Mouse (Mus musculus) liver, embryonic 14.5 days (tissue): ENCODE results near the gene Capns1. TPM values are rescaled to one million over a fixed set of nuclear protein-coding genes. Genes with fewer than 3 reads are reported as not detected.
"Not testable (repeated sequence)": the region's sequence is repeated elsewhere in the genome, so short reads cannot be mapped to it uniquely, and the experiment has no call there.

Experiments
- ATAC-seq: fragments of 200-750 bp; cut with Nextera tagmentation; 2 replicates; pipeline ENCODE4 v1.8.0; 2017; ENCODE audit warnings: moderate number of reproducible peaks, mild to moderate bottlenecking, moderate library complexity; ENCODE audit not compliant: insufficient read depth
- DNase-seq, 3 experiments: peaks; one replicate each; pipeline ENCODE4 v3.0.0-alpha.2; 2012 to 2013; ENCODE audit warnings: low read depth in 3 of 3, low spot score in 3 of 3
- H3K27ac ChIP-seq: fragments of 300-500 bp; sonication (generic); 2 replicates; pipeline ENCODE4 v1.5.1; 2014; ENCODE audit warnings: moderate library complexity, mild to moderate bottlenecking, control low read depth, inconsistent platforms
- H3K27me3 ChIP-seq: fragments of 300-500 bp; sonication (generic); 2 replicates; pipeline ENCODE4 v1.6.1; 2014; ENCODE audit warnings: mild to moderate bottlenecking, low read length, moderate library complexity; ENCODE audit not compliant: control insufficient read depth, insufficient read depth
- H3K36me3 ChIP-seq: fragments of 300-500 bp; sonication (generic); replicated peaks from 2 replicates; pipeline ENCODE4 v1.6.1; 2014; ENCODE audit warnings: low read depth; ENCODE audit not compliant: control insufficient read depth, insufficient read depth
- H3K4me1 ChIP-seq, 2 experiments: fragments of 200-500 bp in 1 of 2; fragments of 300-500 bp in 1 of 2; sonication (generic) in 1 of 2; replicated peaks; 2 replicates each; pipeline ENCODE4 v1.6.1; 2012 to 2014; ENCODE audit warnings: antibody characterized with exemption in 1 of 2, inconsistent platforms in 1 of 2, low read length in 1 of 2; ENCODE audit not compliant: control insufficient read depth in 2 of 2, insufficient read depth in 2 of 2
- H3K4me2 ChIP-seq: fragments of 300-500 bp; sonication (generic); 2 replicates; pipeline ENCODE4 v1.6.1; 2014; ENCODE audit warnings: low read depth, mild to moderate bottlenecking, control low read depth, moderate library complexity
- H3K4me3 ChIP-seq, 2 experiments: fragments of 200-500 bp in 1 of 2; fragments of 300-500 bp in 1 of 2; sonication (generic) in 1 of 2; 2 replicates each; pipeline ENCODE4 v1.5.1; 2012 to 2014; ENCODE audit warnings: low read depth in 2 of 2, low read length in 2 of 2, mild to moderate bottlenecking in 2 of 2, control low read depth in 1 of 2, inconsistent platforms in 1 of 2, moderate library complexity in 1 of 2; ENCODE audit not compliant: insufficient read depth in 1 of 2
- H3K9ac ChIP-seq: fragments of 300-500 bp; sonication (generic); replicated peaks from 2 replicates; pipeline ENCODE4 v1.6.1; 2014; ENCODE audit warnings: mild to moderate bottlenecking, control low read depth, moderate library complexity
- H3K9me3 ChIP-seq: fragments of 300-500 bp; sonication (generic); 2 replicates; pipeline ENCODE4 v1.6.1; 2016; ENCODE audit warnings: low read length, mixed read lengths; ENCODE audit not compliant: control insufficient read depth
- CTCF ChIP-seq: IDR thresholded peaks from 2 replicates; pipeline ENCODE4 v1.5.1; 2016; ENCODE audit warnings: antibody characterized with exemption, low read depth, control low read depth
- EP300 ChIP-seq: IDR thresholded peaks from 2 replicates; pipeline ENCODE4 v1.6.1; 2016; ENCODE audit warnings: antibody characterized with exemption, low read depth
- whole genome bisulfite sequencing: fragments of 180-500 bp; shearing (Covaris S2); extraction: QIAGEN DNeasy Blood & Tissue Kit; methylation state at CpG from one replicate; pipeline ENCODE4 v1.1.7; 2014; ENCODE audit not compliant: insufficient replicate concordance; 5-methylcytosine and 5-hydroxymethylcytosine counted together
- polyA plus RNA-seq, 2 experiments: library from polyadenylated mRNA; depleted of rRNA in 1 of 2; stranded (reverse) in 1 of 2; unstranded in 1 of 2; fragments of >200 nt; fragmentation: Nextera tagmentation in 1 of 2; extraction: Ambion mirVana in 1 of 2; gene quantifications; 2 replicates each; pipeline versions ENCODE4 v1.2.1 to v1.2.3; 2012 to 2014

Capns1 gene
- polyA plus RNA-seq, 2 experiments, result 31.2 to 122 TPM

DNA sequence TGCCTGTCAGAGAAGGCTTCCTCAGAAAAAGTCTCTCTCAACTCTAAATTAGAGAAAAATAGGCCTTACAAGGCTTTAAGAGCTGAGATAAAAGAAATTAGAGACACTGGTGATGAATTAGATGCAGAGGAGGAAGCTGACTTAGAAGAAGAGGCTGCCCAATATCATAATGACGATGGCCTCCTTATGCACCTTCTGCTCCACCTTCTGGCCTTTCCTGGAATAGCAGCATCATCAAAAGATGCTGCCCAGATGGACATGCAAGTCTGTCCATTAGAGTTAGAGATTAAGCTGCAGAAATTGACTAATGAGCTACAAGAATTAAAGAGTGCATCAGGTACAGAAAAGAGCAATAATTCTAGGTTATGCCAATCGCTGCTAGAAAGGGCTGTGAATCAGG lies 6.8 kb upstream of the Capns1 start:
- H3K36me3 ChIP-seq, result no peaks in the 10 kb centered on the region
- peaks cover 0 to 6% of the 10 kb centered on the region in 2 experiments; a peak in 1 of 4 replicates for H3K4me1 ChIP-seq
- WGBS, result 2% methylated on average over 2 of the region's 2 CpGs
- H3K27ac ChIP-seq, result no peak overlapping the region
- H3K27me3 ChIP-seq, result no peaks in the 10 kb centered on the region
- peak; percentile 86 for TF ChIP-seq CTCF
- no peak for TF ChIP-seq EP300
- no peak for ATAC-seq
- H3K4me2 ChIP-seq, result no peak overlapping the region
- no peaks in the 10 kb centered on the region for H3K9me3 ChIP-seq
- no peak overlapping the region for H3K4me3 ChIP-seq
- peak in 2 of 3 experiments; percentile 46 to 47 for DNase-seq
- H3K9ac ChIP-seq, result no peak overlapping the region

DNA sequence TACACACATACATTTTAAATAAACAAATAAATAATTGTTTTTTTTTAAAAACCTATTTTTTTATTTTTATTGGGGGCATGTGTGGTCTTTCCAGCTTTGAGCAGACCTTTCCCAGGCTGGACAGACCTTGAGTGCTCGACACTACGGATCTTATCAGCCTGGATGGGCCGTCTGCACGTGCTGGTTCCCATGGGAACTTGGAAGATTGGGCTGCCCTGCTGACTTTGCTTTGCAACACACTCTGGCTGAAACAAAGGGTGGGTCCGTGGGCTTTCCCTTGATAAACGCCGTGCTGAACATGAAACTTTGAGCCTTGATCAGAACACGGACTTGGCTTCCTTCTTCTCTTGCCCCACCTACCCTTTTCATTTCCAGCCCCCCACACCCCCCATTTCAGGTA lies 5.8 kb upstream of the Capns1 start:
- Histone ChIP-seq H3K27ac (no peak overlapping the region), H3K4me1 (peaks cover 0 to 6% of the 10 kb centered on the region in 2 experiments; a peak in 1 of 4 replicates), H3K36me3 (no peaks in the 10 kb centered on the region), H3K9ac (no peak overlapping the region), H3K4me3 (no peak overlapping the region), H3K27me3 (no peaks in the 10 kb centered on the region), H3K9me3 (no peaks in the 10 kb centered on the region), H3K4me2 (0 out of 2 replicates have a peak overlapping the region, but pooled peaks have one; percentile 13)
- no peak for TF ChIP-seq CTCF
- TF ChIP-seq EP300, result no peak
- ATAC-seq (no peak), DNase-seq (no peak)
- 36% methylated on average over 8 of the region's 8 CpGs for whole genome bisulfite sequencing

DNA sequence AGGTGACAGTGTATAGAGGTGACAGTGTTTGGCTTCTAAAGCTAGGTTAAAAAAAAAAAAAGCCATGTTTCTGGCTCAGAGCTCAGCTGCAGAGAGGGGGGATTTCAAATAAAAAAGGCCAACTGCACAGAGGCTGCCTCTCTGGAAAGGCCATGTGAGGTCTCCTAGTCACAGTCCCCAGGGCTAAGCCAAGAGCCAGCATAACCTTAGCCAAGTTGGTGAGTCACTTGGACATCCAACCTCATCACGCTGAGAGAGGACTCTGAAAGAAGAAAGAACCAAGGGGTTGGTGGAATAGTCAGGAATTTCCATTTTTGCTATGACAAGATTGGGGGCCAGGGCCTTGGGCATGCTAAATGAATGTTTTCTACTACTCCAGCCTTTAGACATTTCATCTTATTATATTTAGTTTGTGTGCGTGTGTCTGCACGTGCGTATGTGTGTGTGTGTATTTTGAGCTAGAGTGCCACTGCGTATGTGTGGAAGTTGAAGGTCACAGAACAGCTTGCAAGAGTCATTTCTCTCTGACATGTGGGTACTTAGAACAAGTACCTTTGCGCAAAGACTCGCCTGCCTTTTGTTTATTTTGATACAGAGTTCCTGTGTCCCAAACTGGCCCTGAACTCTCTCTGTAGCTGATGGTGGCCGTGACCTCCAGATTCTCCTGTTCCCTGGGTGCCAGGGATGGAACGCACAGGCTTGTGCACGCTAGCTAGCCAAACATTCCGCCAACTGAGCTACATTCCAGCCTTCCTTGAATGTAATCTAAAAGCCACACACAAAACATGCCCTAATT lies 4.5 kb upstream of the Capns1 start:
- Histone ChIP-seq H3K27ac (no peak overlapping the region), H3K4me1 (peaks cover 0 to 6% of the 10 kb centered on the region in 2 experiments; a peak in 2 of 4 replicates), H3K9me3 (no peaks in the 10 kb centered on the region), H3K9ac (no peak overlapping the region), H3K4me2 (no peak overlapping the region), H3K27me3 (no peaks in the 10 kb centered on the region), H3K36me3 (no peaks in the 10 kb centered on the region), H3K4me3 (no peak overlapping the region)
- TF ChIP-seq CTCF (no peak), EP300 (no peak)
- ATAC-seq (no peak), DNase-seq (no peak)
- 73% methylated on average over 11 of the region's 11 CpGs for WGBS

DNA sequence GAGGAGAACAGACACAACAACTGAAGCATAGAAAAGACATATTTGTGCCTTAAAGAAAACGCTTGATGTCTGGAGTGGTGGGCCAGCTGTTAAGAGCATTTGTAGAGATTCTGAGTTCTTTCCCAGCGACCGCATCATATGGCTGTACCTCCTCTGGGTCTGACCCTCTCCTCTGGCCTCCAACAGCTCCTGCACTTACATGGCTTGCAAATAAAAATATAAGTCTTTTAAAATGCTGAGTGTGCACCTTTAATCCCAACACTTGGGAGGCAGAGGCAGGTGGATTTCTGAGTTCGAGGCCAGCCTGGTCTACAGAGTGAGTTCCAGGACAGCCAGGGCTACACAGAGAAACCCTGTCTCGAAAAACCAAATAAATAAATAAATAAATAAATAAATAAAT lies 2.0 kb upstream of the Capns1 start:
- H3K9me3 ChIP-seq, ATAC-seq, H3K27ac ChIP-seq, H3K27me3 ChIP-seq, H3K4me2 ChIP-seq, H3K4me3 ChIP-seq, DNase-seq, H3K36me3 ChIP-seq, H3K9ac ChIP-seq: not testable (repeated sequence)
- H3K4me1 ChIP-seq, result peaks cover 0 to 12% of the 10 kb centered on the region in 2 experiments; a peak in 2 of 4 replicates
- 72% methylated on average over 5 of the region's 5 CpGs for WGBS

DNA sequence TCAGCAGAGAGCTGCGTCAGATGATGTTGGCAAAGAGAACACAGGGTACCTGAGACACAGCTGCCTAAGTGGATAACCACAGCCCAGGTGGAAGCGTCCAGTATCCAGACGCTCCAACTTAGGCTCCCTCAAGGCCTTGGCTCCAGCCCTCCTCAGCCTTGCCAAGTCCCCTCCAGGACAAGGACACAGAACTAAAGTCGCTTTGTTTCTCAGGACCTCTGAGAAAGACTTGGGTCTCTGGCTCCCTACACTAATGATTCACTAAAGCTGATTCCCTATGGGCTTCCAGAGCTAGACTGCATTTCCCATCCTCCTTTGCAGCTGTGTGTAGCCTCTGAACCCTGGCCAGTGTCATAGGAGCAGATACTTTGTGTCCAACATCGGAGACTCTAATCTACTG lies 1.6 kb upstream of the Capns1 start:
- ATAC-seq (no peak), DNase-seq (no peak)
- no peaks in the 10 kb centered on the region for H3K9me3 ChIP-seq
- H3K9ac ChIP-seq, result no peak overlapping the region
- peaks cover 2 to 16% of the 10 kb centered on the region in 2 experiments for H3K4me1 ChIP-seq
- no peak overlapping the region for H3K4me2 ChIP-seq
- no peaks in the 10 kb centered on the region for H3K27me3 ChIP-seq
- H3K36me3 ChIP-seq, result no peaks in the 10 kb centered on the region
- no peak overlapping the region for H3K27ac ChIP-seq
- 71% methylated on average over 5 of the region's 5 CpGs for WGBS
- H3K4me3 ChIP-seq, result no peak overlapping the region
- TF ChIP-seq CTCF, result no peak
- no peak for TF ChIP-seq EP300
